ENCODE assay signal across 7 mouse cellular contexts in the genomic region with DNA sequence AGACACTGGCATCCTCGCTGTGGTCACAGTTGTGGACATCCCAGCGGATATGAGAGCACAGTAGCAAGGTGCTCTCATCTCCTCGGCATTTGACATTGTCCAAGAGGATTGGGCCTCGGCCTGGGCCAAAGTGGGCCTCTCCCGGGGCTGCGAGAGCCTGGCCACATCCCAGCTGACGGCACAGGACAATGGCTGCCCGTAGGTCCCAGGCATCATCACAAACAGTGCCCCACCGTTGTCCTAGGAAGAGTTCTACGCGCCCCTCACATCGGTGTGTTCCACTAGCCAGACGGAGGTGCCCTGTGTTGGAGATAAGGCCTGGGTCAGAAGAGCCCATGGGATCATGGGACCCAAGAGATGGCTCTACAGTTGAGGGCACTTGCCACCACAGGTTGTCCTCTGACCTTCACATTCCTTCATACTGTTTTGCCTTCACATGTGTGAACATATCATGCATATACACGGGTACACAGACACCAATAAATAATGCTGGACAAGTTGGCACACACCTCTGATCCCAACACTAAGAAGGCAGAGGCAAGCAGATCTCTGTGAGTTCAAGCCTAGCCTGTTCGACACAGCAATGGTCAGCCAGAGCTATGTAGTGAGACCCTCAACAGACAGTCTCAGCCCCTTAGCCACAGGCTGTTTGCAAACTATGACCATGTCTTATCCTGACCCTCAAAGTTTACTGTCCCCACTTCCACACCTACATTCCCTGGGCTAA. TPM values are rescaled to one million over a fixed set of nuclear protein-coding genes. Genes with fewer than 3 reads are reported as not detected.
DNase-seq lines count a peak whose midpoint lies in the region; ATAC-seq and TF ChIP-seq lines count a peak whose summit lies in the region.

No protein-coding gene starts in this region.

- 95% methylated on average over 15 of the region's 15 CpGs for WGBS in limb, embryonic 10.5 days
- WGBS in neural tube, embryonic 12.5 days: 95% methylated on average over 15 of the region's 15 CpGs

- H3K27ac ChIP-seq in left cerebral cortex, adult 2 months: peak overlapping the region; percentile 98
- peak overlapping the region; percentile 96; the same call in 1 of the 2 replicates for H3K27ac ChIP-seq in embryonic fibroblast, embryonic 13.5 days (ENCODE audit: insufficient read depth, low read length)
- peak overlapping the region; percentile 98 for H3K27ac ChIP-seq in limb, embryonic 10.5 days
- H3K27ac ChIP-seq in neural tube, embryonic 12.5 days: no peak overlapping the region

- H3K4me3 ChIP-seq in left cerebral cortex, adult 2 months: no peak overlapping the region
- peak overlapping the region; percentile 53 for H3K4me3 ChIP-seq in embryonic fibroblast, embryonic 13.5 days (ENCODE audit: insufficient read depth, low read length)
- 0 out of 2 replicates have a peak overlapping the region, but pooled peaks have one; percentile 78 for H3K4me3 ChIP-seq in limb, embryonic 10.5 days
- no peak overlapping the region for H3K4me3 ChIP-seq in neural tube, embryonic 12.5 days

- ATAC-seq in neural tube, embryonic 12.5 days (ENCODE audit: low FRiP score, low read depth): no peak

- no peak for TF ChIP-seq CTCF in left cerebral cortex, adult 2 months (IDR thresholded peaks at IDR 0.05)
- TF ChIP-seq CTCF in embryonic fibroblast, embryonic 13.5 days (IDR thresholded peaks at IDR 0.05; ENCODE audit: borderline replicate concordance, insufficient read depth, low read length): no peak

- TF ChIP-seq POLR2A in embryonic fibroblast, embryonic 13.5 days (IDR thresholded peaks at IDR 0.05; ENCODE audit: low read depth, low read length): peak; percentile 23; the same call in 1 of the 2 replicates

- peaks cover 20% of the 10 kb centered on the region for H3K27me3 ChIP-seq in limb, embryonic 10.5 days (ENCODE audit: low read depth, poor library complexity, severe bottlenecking)
- no peaks in the 10 kb centered on the region; the same call in 1 of the 2 replicates for H3K27me3 ChIP-seq in neural tube, embryonic 12.5 days (replicated peaks)

- no peak for DNase-seq in left cerebral cortex, adult 2 months (ENCODE audit: extremely low spot score in 1 of 2, low spot score in 2 of 2)
- no peak for DNase-seq in left cerebral cortex, adult 11 months (ENCODE audit: low spot score)
- no peak for DNase-seq in limb, embryonic 10.5 days (ENCODE audit: low spot score)
- DNase-seq in left cerebral cortex, postnatal 14 days (ENCODE audit: low spot score in 2 of 2): no peak
- no peak for DNase-seq in layer of hippocampus, adult 9-10 months (ENCODE audit: low spot score)

- H3K36me3 ChIP-seq in limb, embryonic 10.5 days: no peaks in the 10 kb centered on the region
- H3K36me3 ChIP-seq in neural tube, embryonic 12.5 days: no peaks in the 10 kb centered on the region

- intact Hi-C loops in left cerebral cortex, adult 2 months (cut with DNase I): no loop called here
- intact Hi-C loops in left cerebral cortex, postnatal 14 days (cut with DNase I): loop anchor here (5.0 kb wide), 1 partner anchor 59 kb away; no protein-coding TSS in a partner anchor

- H3K9ac ChIP-seq in neural tube, embryonic 12.5 days: no peak overlapping the region

- no peaks in the 10 kb centered on the region for H3K9me3 ChIP-seq in limb, embryonic 10.5 days (replicated peaks)
- no peaks in the 10 kb centered on the region for H3K9me3 ChIP-seq in neural tube, embryonic 12.5 days

- peak overlapping the region; percentile 96; the same call in 1 of the 2 replicates for H3K4me2 ChIP-seq in neural tube, embryonic 12.5 days (replicated peaks)

- peaks cover 14% of the 10 kb centered on the region; the same call in 1 of the 2 replicates for H3K4me1 ChIP-seq in embryonic fibroblast, embryonic 13.5 days (ENCODE audit: control insufficient read depth, insufficient read depth, low read length)
- peaks cover 38% of the 10 kb centered on the region for H3K4me1 ChIP-seq in limb, embryonic 10.5 days
- peaks cover 11% of the 10 kb centered on the region for H3K4me1 ChIP-seq in neural tube, embryonic 12.5 days

RNA-seq across cellular contexts. Expression of a gene that starts 13.3 kb away (rescaled TPM):
- total RNA-seq in left cerebral cortex, adult 2 months (2021): 1 to 10 TPM; 1.3 to 1.5 TPM
- polyA plus RNA-seq in embryonic fibroblast, embryonic 13.5 days (2011; ENCODE audit: insufficient read length, low read depth, missing spikeins): 3.2 and 3.3 TPM in 2 replicates
- 3.3 and 4.1 TPM in 2 replicates for polyA plus RNA-seq in limb, embryonic 10.5 days (2016; fragmentation: Nextera tagmentation; extraction: Ambion mirVana)
- polyA plus RNA-seq in neural tube, embryonic 12.5 days (2016; fragmentation: Nextera tagmentation; extraction: Ambion mirVana): 1.4 and 1.7 TPM in 2 replicates
- 1 to 10 TPM; 1.4 to 1.5 TPM for total RNA-seq in left cerebral cortex, postnatal 14 days (2021)

RNA-seq across cellular contexts. Expression of a gene that starts 18.8 kb away (rescaled TPM):
- total RNA-seq in left cerebral cortex, adult 2 months (2021): not detected
- not detected in 2 replicates for polyA plus RNA-seq in embryonic fibroblast, embryonic 13.5 days (2011; ENCODE audit: insufficient read length, low read depth, missing spikeins)
- polyA plus RNA-seq in limb, embryonic 10.5 days (2016; fragmentation: Nextera tagmentation; extraction: Ambion mirVana): not detected in 2 replicates
- 0.15 TPM in 1 of 2 replicates, not detected in the other for polyA plus RNA-seq in neural tube, embryonic 12.5 days (2016; fragmentation: Nextera tagmentation; extraction: Ambion mirVana)
- not detected for total RNA-seq in left cerebral cortex, postnatal 14 days (2021)

RNA-seq across cellular contexts. Expression of a gene that starts 26.7 kb away (rescaled TPM):
- 1,000 to 10,000 TPM; 1,191 to 1,224 TPM for total RNA-seq in left cerebral cortex, adult 2 months (2021)
- 255 and 333 TPM in 2 replicates for polyA plus RNA-seq in embryonic fibroblast, embryonic 13.5 days (2011; ENCODE audit: insufficient read length, low read depth, missing spikeins)
- polyA plus RNA-seq in limb, embryonic 10.5 days (2016; fragmentation: Nextera tagmentation; extraction: Ambion mirVana): 197 and 203 TPM in 2 replicates
- polyA plus RNA-seq in neural tube, embryonic 12.5 days (2016; fragmentation: Nextera tagmentation; extraction: Ambion mirVana): 516 and 524 TPM in 2 replicates
- 1,000 to 10,000 TPM; 1,469 to 1,528 TPM for total RNA-seq in left cerebral cortex, postnatal 14 days (2021)

RNA-seq across cellular contexts. Expression of a gene that starts 33.5 kb away (rescaled TPM):
- total RNA-seq in left cerebral cortex, adult 2 months (2021): 1 to 10 TPM; 8.0 to 9.5 TPM
- 8.5 and 10.9 TPM in 2 replicates for polyA plus RNA-seq in embryonic fibroblast, embryonic 13.5 days (2011; ENCODE audit: insufficient read length, low read depth, missing spikeins)
- 41.5 and 42.3 TPM in 2 replicates for polyA plus RNA-seq in limb, embryonic 10.5 days (2016; fragmentation: Nextera tagmentation; extraction: Ambion mirVana)
- polyA plus RNA-seq in neural tube, embryonic 12.5 days (2016; fragmentation: Nextera tagmentation; extraction: Ambion mirVana): 29.5 and 31.7 TPM in 2 replicates
- 1 to 10 TPM; 8.6 to 9.1 TPM for total RNA-seq in left cerebral cortex, postnatal 14 days (2021)

Comparison
In these comparisons a context has a peak if more than half of its experiments do, and no peak if none do; other contexts are left out.
1. H3K4me3 ChIP-seq: peak in embryonic fibroblast, embryonic 13.5 days (single experiment) and limb, embryonic 10.5 days (single experiment); none in left cerebral cortex, adult 2 months (single experiment) and neural tube, embryonic 12.5 days (single experiment).